Comparison of ENCODE assay signal across 8 mouse cellular contexts in the genomic region with DNA sequence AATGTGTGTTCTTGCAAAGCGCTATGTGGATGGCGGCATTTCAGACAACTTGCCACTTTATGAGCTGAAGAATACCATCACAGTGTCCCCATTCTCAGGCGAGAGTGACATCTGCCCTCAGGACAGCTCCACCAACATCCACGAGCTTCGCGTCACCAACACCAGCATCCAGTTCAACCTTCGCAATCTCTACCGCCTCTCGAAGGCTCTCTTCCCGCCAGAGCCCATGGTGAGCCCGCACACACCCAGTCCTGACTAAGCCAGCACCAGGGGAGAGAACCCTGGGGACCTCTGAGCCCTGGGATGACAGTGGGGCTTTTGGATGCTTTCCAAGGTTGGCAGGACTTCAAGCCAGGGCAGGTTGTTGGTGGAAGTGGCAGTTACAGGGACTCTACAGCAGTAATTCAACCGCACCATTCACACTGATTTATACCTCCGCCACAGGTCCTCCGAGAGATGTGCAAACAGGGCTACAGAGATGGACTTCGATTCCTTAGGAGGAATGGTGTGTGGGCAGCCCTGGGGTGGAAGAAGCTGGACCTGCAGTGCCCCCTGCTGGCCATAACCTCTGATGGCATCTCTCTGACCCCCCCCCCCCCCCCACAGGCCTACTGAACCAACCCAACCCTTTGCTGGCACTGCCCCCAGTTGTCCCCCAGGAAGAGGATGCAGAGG. TPM values are rescaled to one million over a fixed set of nuclear protein-coding genes. Genes with fewer than 3 reads are reported as not detected.
A peak's percentile ranks its signal among the peaks of the same experiment; 100 is the strongest.
DNase-seq lines count a peak whose midpoint lies in the region; ATAC-seq and TF ChIP-seq lines count a peak whose summit lies in the region.

No protein-coding gene starts in this region.

- no peaks in the 10 kb centered on the region for H3K9me3 ChIP-seq in intestine, postnatal 0 days (ENCODE audit: control insufficient read depth)
- no peaks in the 10 kb centered on the region for H3K9me3 ChIP-seq in intestine, embryonic 15.5 days
- no peaks in the 10 kb centered on the region for H3K9me3 ChIP-seq in ES-Bruce4 (replicated peaks; ENCODE audit: control insufficient read depth, insufficient read depth, low read length, poor library complexity, severe bottlenecking)
- H3K9me3 ChIP-seq in forebrain, embryonic 13.5 days (replicated peaks): no peaks in the 10 kb centered on the region

- no peak for TF ChIP-seq EP300 in ES-Bruce4 (IDR thresholded peaks at IDR 0.05; ENCODE audit: insufficient read depth, low read depth, low read length)

- no peak for ATAC-seq in intestine, postnatal 0 days
- no peak for ATAC-seq in intestine, embryonic 15.5 days
- ATAC-seq in megakaryocyte-erythroid progenitor cell, adult 5-6 weeks (replicated peaks; ENCODE audit: low FRiP score, low TSS enrichment, poor library complexity, severe bottlenecking): no peak
- ATAC-seq in forebrain, embryonic 13.5 days: no peak

- no peak overlapping the region for H3K27ac ChIP-seq in intestine, postnatal 0 days (ENCODE audit: low read depth, low read length)
- H3K27ac ChIP-seq in intestine, embryonic 15.5 days: no peak overlapping the region
- no peak overlapping the region for H3K27ac ChIP-seq in ES-Bruce4 (ENCODE audit: insufficient read depth, low read length)
- H3K27ac ChIP-seq in forebrain, embryonic 13.5 days: no peak overlapping the region

- DNase-seq in brain, embryonic 14.5 days (ENCODE audit: low read depth): no peak
- DNase-seq in kidney, postnatal 36 days: peak; percentile 70 to 86
- peak; percentile 47 to 80 for DNase-seq in spleen, postnatal 10 days (ENCODE audit: low spot score in 2 of 2)

- H3K4me3 ChIP-seq in intestine, postnatal 0 days (ENCODE audit: low read depth, low read length): no peak overlapping the region
- H3K4me3 ChIP-seq in intestine, embryonic 15.5 days (replicated peaks): no peak overlapping the region
- H3K4me3 ChIP-seq in ES-Bruce4 (ENCODE audit: low read depth, low read length): no peak overlapping the region
- H3K4me3 ChIP-seq in forebrain, embryonic 13.5 days: no peak overlapping the region

- H3K9ac ChIP-seq in intestine, postnatal 0 days (ENCODE audit: low read depth, low read length): no peak overlapping the region
- no peak overlapping the region for H3K9ac ChIP-seq in intestine, embryonic 15.5 days
- no peak overlapping the region for H3K9ac ChIP-seq in ES-Bruce4 (ENCODE audit: low read depth, poor library complexity, severe bottlenecking)
- no peak overlapping the region for H3K9ac ChIP-seq in forebrain, embryonic 13.5 days

- TF ChIP-seq POLR2A in ES-Bruce4 (IDR thresholded peaks at IDR 0.05; ENCODE audit: insufficient read depth, low read length): no peak
- no peak for TF ChIP-seq POLR2A in brain, embryonic 14.5 days (IDR thresholded peaks at IDR 0.05; ENCODE audit: borderline replicate concordance, extremely low read depth, insufficient read depth, insufficient read length, poor library complexity, severe bottlenecking)

- H3K4me2 ChIP-seq in intestine, postnatal 0 days (replicated peaks; ENCODE audit: low read depth): no peak overlapping the region
- H3K4me2 ChIP-seq in intestine, embryonic 15.5 days (replicated peaks): no peak overlapping the region
- no peak overlapping the region for H3K4me2 ChIP-seq in forebrain, embryonic 13.5 days

- H3K36me3 ChIP-seq in intestine, postnatal 0 days (ENCODE audit: control insufficient read depth, insufficient read depth): peaks cover 27% of the 10 kb centered on the region
- H3K36me3 ChIP-seq in intestine, embryonic 15.5 days: peaks cover 5% of the 10 kb centered on the region
- H3K36me3 ChIP-seq in ES-Bruce4 (ENCODE audit: control insufficient read depth, insufficient read depth, low read length, poor library complexity, severe bottlenecking): no peaks in the 10 kb centered on the region
- peaks cover 21% of the 10 kb centered on the region for H3K36me3 ChIP-seq in forebrain, embryonic 13.5 days (ENCODE audit: poor library complexity, severe bottlenecking)

- WGBS in intestine, postnatal 0 days: 68% methylated on average over 15 of the region's 15 CpGs
- 77% methylated on average over 15 of the region's 15 CpGs for WGBS in intestine, embryonic 15.5 days
- WGBS in forebrain, embryonic 13.5 days: 77% methylated on average over 15 of the region's 15 CpGs

- peak; percentile 78 for TF ChIP-seq CTCF in intestine, postnatal 0 days (IDR thresholded peaks at IDR 0.05; ENCODE audit: low read depth)
- TF ChIP-seq CTCF in ES-Bruce4 (IDR thresholded peaks at IDR 0.05; ENCODE audit: low read depth, low read length): peak; percentile 70
- peak; percentile 55 for TF ChIP-seq CTCF in brain, embryonic 14.5 days (IDR thresholded peaks at IDR 0.05; ENCODE audit: borderline replicate concordance, extremely low read depth, insufficient read depth, insufficient read length)

- no peaks in the 10 kb centered on the region for H3K27me3 ChIP-seq in intestine, postnatal 0 days (replicated peaks; ENCODE audit: control insufficient read depth, insufficient read depth, low read length)
- peaks cover 23% of the 10 kb centered on the region for H3K27me3 ChIP-seq in intestine, embryonic 15.5 days (replicated peaks)
- H3K27me3 ChIP-seq in ES-Bruce4 (ENCODE audit: control insufficient read depth, insufficient read depth, low read length, poor library complexity, severe bottlenecking): no peaks in the 10 kb centered on the region
- H3K27me3 ChIP-seq in forebrain, embryonic 13.5 days: peaks cover 48% of the 10 kb centered on the region

- H3K4me1 ChIP-seq in intestine, postnatal 0 days (replicated peaks; ENCODE audit: control insufficient read depth, insufficient read depth, low read length): no peaks in the 10 kb centered on the region; the same call in 1 of the 2 replicates
- H3K4me1 ChIP-seq in intestine, embryonic 15.5 days (replicated peaks): peaks cover 42% of the 10 kb centered on the region
- no peaks in the 10 kb centered on the region for H3K4me1 ChIP-seq in ES-Bruce4 (ENCODE audit: control insufficient read depth, insufficient read depth, low read length)
- H3K4me1 ChIP-seq in forebrain, embryonic 13.5 days: peaks cover 33% of the 10 kb centered on the region

RNA-seq across cellular contexts. Expression of a gene that starts 2.8 kb away (rescaled TPM):
- 12.6 and 12.7 TPM in 2 replicates for polyA plus RNA-seq in intestine, postnatal 0 days (2015; fragmentation: Nextera tagmentation; extraction: Ambion mirVana)
- 16.5 and 22.0 TPM in 2 replicates for polyA plus RNA-seq in intestine, embryonic 15.5 days (2015; fragmentation: Nextera tagmentation; extraction: Ambion mirVana)
- 13.5 and 14.0 TPM in 2 replicates for polyA plus RNA-seq in ES-Bruce4 (2011; ENCODE audit: insufficient read depth, insufficient read length, low read depth, missing spikeins)
- polyA plus RNA-seq in brain, embryonic 14.5 days (2012; rRNA removed): 5.1 and 5.4 TPM in 2 replicates
- total RNA-seq in megakaryocyte-erythroid progenitor cell, adult 5-6 weeks (2014; fragmentation: Nextera tagmentation): not detected in 2 replicates
- 0.23 TPM in 1 of 2 replicates, not detected in the other for total RNA-seq in megakaryocyte-erythroid progenitor cell, adult 5-6 weeks (2017)
- 3.2 and 6.0 TPM in 2 replicates for polyA plus RNA-seq in forebrain, embryonic 13.5 days (2015; fragmentation: Nextera tagmentation; extraction: Ambion mirVana)

RNA-seq across cellular contexts. Expression of a gene that starts 3.1 kb away (rescaled TPM):
- 75.5 and 79.4 TPM in 2 replicates for polyA plus RNA-seq in intestine, postnatal 0 days (2015; fragmentation: Nextera tagmentation; extraction: Ambion mirVana)
- 35.1 and 38.1 TPM in 2 replicates for polyA plus RNA-seq in intestine, embryonic 15.5 days (2015; fragmentation: Nextera tagmentation; extraction: Ambion mirVana)
- 33.3 and 43.5 TPM in 2 replicates for polyA plus RNA-seq in ES-Bruce4 (2011; ENCODE audit: insufficient read depth, insufficient read length, low read depth, missing spikeins)
- 19.3 and 19.8 TPM in 2 replicates for polyA plus RNA-seq in brain, embryonic 14.5 days (2012; rRNA removed)
- 29.7 and 32.6 TPM in 2 replicates for total RNA-seq in megakaryocyte-erythroid progenitor cell, adult 5-6 weeks (2014; fragmentation: Nextera tagmentation)
- 7.1 and 17.8 TPM in 2 replicates for total RNA-seq in megakaryocyte-erythroid progenitor cell, adult 5-6 weeks (2017)
- polyA plus RNA-seq in forebrain, embryonic 13.5 days (2015; fragmentation: Nextera tagmentation; extraction: Ambion mirVana): 19.5 and 21.0 TPM in 2 replicates

RNA-seq across cellular contexts. Expression of a gene that starts 9.1 kb away (rescaled TPM):
- polyA plus RNA-seq in intestine, postnatal 0 days (2015; fragmentation: Nextera tagmentation; extraction: Ambion mirVana): 27.6 and 29.3 TPM in 2 replicates
- polyA plus RNA-seq in intestine, embryonic 15.5 days (2015; fragmentation: Nextera tagmentation; extraction: Ambion mirVana): 21.5 and 25.5 TPM in 2 replicates
- 99.0 and 107 TPM in 2 replicates for polyA plus RNA-seq in ES-Bruce4 (2011; ENCODE audit: insufficient read depth, insufficient read length, low read depth, missing spikeins)
- 99.7 and 130 TPM in 2 replicates for polyA plus RNA-seq in brain, embryonic 14.5 days (2012; rRNA removed)
- total RNA-seq in megakaryocyte-erythroid progenitor cell, adult 5-6 weeks (2014; fragmentation: Nextera tagmentation): 20.2 and 24.2 TPM in 2 replicates
- total RNA-seq in megakaryocyte-erythroid progenitor cell, adult 5-6 weeks (2017): 13.2 and 17.6 TPM in 2 replicates
- polyA plus RNA-seq in forebrain, embryonic 13.5 days (2015; fragmentation: Nextera tagmentation; extraction: Ambion mirVana): 12.0 and 14.3 TPM in 2 replicates

RNA-seq across cellular contexts. Expression of a gene that starts 11.0 kb away (rescaled TPM):
- 968 and 992 TPM in 2 replicates for polyA plus RNA-seq in intestine, postnatal 0 days (2015; fragmentation: Nextera tagmentation; extraction: Ambion mirVana)
- 1,378 and 1,526 TPM in 2 replicates for polyA plus RNA-seq in intestine, embryonic 15.5 days (2015; fragmentation: Nextera tagmentation; extraction: Ambion mirVana)
- polyA plus RNA-seq in ES-Bruce4 (2011; ENCODE audit: insufficient read depth, insufficient read length, low read depth, missing spikeins): 2,328 and 2,759 TPM in 2 replicates
- 705 and 779 TPM in 2 replicates for polyA plus RNA-seq in brain, embryonic 14.5 days (2012; rRNA removed)
- 4,458 and 6,012 TPM in 2 replicates for total RNA-seq in megakaryocyte-erythroid progenitor cell, adult 5-6 weeks (2014; fragmentation: Nextera tagmentation)
- 2,286 and 2,743 TPM in 2 replicates for total RNA-seq in megakaryocyte-erythroid progenitor cell, adult 5-6 weeks (2017)
- polyA plus RNA-seq in forebrain, embryonic 13.5 days (2015; fragmentation: Nextera tagmentation; extraction: Ambion mirVana): 939 and 1,119 TPM in 2 replicates

RNA-seq across cellular contexts. Expression of a gene that starts 14.3 kb away (rescaled TPM):
- 1.4 and 1.6 TPM in 2 replicates for polyA plus RNA-seq in intestine, postnatal 0 days (2015; fragmentation: Nextera tagmentation; extraction: Ambion mirVana)
- 7.6 and 9.6 TPM in 2 replicates for polyA plus RNA-seq in intestine, embryonic 15.5 days (2015; fragmentation: Nextera tagmentation; extraction: Ambion mirVana)
- 22.1 and 27.6 TPM in 2 replicates for polyA plus RNA-seq in ES-Bruce4 (2011; ENCODE audit: insufficient read depth, insufficient read length, low read depth, missing spikeins)
- 16.0 and 23.9 TPM in 2 replicates for polyA plus RNA-seq in brain, embryonic 14.5 days (2012; rRNA removed)
- total RNA-seq in megakaryocyte-erythroid progenitor cell, adult 5-6 weeks (2014; fragmentation: Nextera tagmentation): 46.5 and 64.8 TPM in 2 replicates
- 7.5 and 14.3 TPM in 2 replicates for total RNA-seq in megakaryocyte-erythroid progenitor cell, adult 5-6 weeks (2017)
- polyA plus RNA-seq in forebrain, embryonic 13.5 days (2015; fragmentation: Nextera tagmentation; extraction: Ambion mirVana): 10.9 and 13.4 TPM in 2 replicates
